18 mouse cellular contexts compared by ENCODE assay signal in the genomic region with DNA sequence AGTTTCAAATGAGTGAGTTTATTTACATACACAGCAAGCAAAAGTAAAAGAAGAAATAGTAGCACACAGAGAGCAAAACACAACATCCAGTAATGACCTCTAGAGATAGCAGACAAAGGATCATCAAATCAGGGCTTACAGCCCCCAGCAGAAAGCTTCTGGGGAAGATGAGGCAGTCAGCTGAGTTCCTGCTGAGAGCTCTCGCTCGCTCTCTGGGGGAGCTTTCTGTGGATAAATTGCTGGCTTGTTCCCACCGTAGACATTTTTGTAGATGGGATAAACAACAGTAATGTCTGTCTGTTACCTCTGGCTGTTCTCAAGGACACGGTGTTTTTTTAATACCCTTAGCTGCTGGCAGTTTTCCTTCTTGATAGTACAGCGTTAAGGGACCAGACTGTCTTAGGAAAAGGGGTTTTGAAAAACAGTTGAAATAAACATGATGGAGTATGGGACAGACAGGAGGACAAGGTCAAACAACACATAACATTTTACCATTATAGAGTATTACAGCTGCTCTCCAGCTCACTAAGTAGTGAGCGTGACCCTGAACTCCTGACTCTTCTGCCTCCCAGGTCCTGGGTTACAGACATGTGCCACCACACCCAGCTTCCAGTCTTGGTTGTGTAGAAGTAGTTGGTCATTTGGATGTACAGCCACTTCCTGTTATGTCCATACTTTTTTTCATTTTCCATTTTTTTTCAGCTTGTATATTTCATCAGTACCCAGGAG. TPM values are rescaled to one million over a fixed set of nuclear protein-coding genes. Genes with fewer than 3 reads are reported as not detected.
DNase-seq lines count a peak whose midpoint lies in the region; ATAC-seq and TF ChIP-seq lines count a peak whose summit lies in the region.
"Had no signal": no experiment of that assay in that cellular context is flagged by ENCODE, and none has a peak within 500 bp of the region (broad histone marks: within the 10 kb centered on the region; RNA-seq: fewer than 3 reads in every experiment).

No protein-coding gene starts in this region.

- intact Hi-C loops in heart, postnatal 36 days (cut with DNase I), result no loop called here

- H3K27ac ChIP-seq in heart, embryonic 14.5 days (replicated peaks in 1 of 2; ENCODE audit: control insufficient read depth in 1 of 2, insufficient read depth in 1 of 2, low read depth in 2 of 2, low read length in 2 of 2), result peak overlapping the region; percentile 54 to 63; a peak in 2 of 4 replicates
- no peak overlapping the region for H3K27ac ChIP-seq in lung, embryonic 14.5 days (ENCODE audit: low read depth)
- H3K27ac ChIP-seq in ES-E14 (ENCODE audit: insufficient read depth, low read depth, low read length, poor library complexity, severe bottlenecking), result peak overlapping the region; percentile 92; the same call in 1 of the 2 replicates
- peak overlapping the region; percentile 30 for H3K27ac ChIP-seq in neural tube, embryonic 14.5 days (ENCODE audit: low read depth, low read length)
- no peak overlapping the region for H3K27ac ChIP-seq in kidney, embryonic 16.5 days (ENCODE audit: low read length)
- H3K27ac ChIP-seq: limb, embryonic 10.5 days; liver, embryonic 13.5 days; macrophage; neural tube, embryonic 12.5 days had no signal

- no peak for DNase-seq in heart, postnatal 36 days
- peak; percentile 5 for DNase-seq in lung, embryonic 14.5 days
- DNase-seq in lung, adult 2 months, result no peak
- DNase-seq in ES-E14 (ENCODE audit: low read depth, low spot score), result peak; percentile 63
- DNase-seq: adrenal gland, postnatal 10 days; cerebellum, postnatal 10 days; gastrocnemius, postnatal 25 days; kidney, postnatal 4 days; liver, embryonic 13.5 days; midbrain, embryonic 14.5 days had no signal

- H3K4me2 ChIP-seq in heart, embryonic 14.5 days (ENCODE audit: low read length), result no peak overlapping the region
- H3K4me2 ChIP-seq in lung, embryonic 14.5 days, result no peak overlapping the region
- H3K4me2 ChIP-seq in neural tube, embryonic 14.5 days (ENCODE audit: low read depth, low read length), result no peak overlapping the region
- no peak overlapping the region for H3K4me2 ChIP-seq in kidney, embryonic 16.5 days (replicated peaks; ENCODE audit: low read depth, low read length)
- H3K4me2 ChIP-seq: liver, embryonic 13.5 days; neural tube, embryonic 12.5 days had no signal

- no peak overlapping the region for H3K4me3 ChIP-seq in heart, embryonic 14.5 days (ENCODE audit: control insufficient read depth in 1 of 2, insufficient read depth in 1 of 2, low read depth in 1 of 2, low read length in 2 of 2)
- no peak overlapping the region for H3K4me3 ChIP-seq in lung, embryonic 14.5 days (ENCODE audit: low read depth, low read length)
- H3K4me3 ChIP-seq in lung, adult 2 months (replicated peaks; ENCODE audit: extremely low read depth, low read depth, low read length), result no peak overlapping the region
- H3K4me3 ChIP-seq in ES-E14 (ENCODE audit: insufficient read depth in 1 of 2, low read depth in 1 of 2, low read length in 2 of 2, poor library complexity in 1 of 2, severe bottlenecking in 1 of 2), result no peak overlapping the region; a peak in 1 of 4 replicates
- H3K4me3 ChIP-seq in neural tube, embryonic 14.5 days (ENCODE audit: low read depth, low read length), result no peak overlapping the region
- H3K4me3 ChIP-seq in kidney, embryonic 16.5 days (ENCODE audit: low read length), result no peak overlapping the region
- H3K4me3 ChIP-seq: erythroblast, embryonic 14.5 days; limb, embryonic 10.5 days; liver, embryonic 13.5 days; neural tube, embryonic 12.5 days had no signal

- WGBS in heart, embryonic 14.5 days, result 48% methylated on average over 6 of the region's 6 CpGs
- 53% methylated on average over 6 of the region's 6 CpGs for WGBS in lung, embryonic 14.5 days
- 55% methylated on average over 6 of the region's 6 CpGs for WGBS in lung, adult 2 months
- WGBS in neural tube, embryonic 14.5 days, result 38% methylated on average over 6 of the region's 6 CpGs
- WGBS in kidney, embryonic 16.5 days, result 65% methylated on average over 6 of the region's 6 CpGs

- H3K36me3 ChIP-seq in heart, embryonic 14.5 days (ENCODE audit: control insufficient read depth, insufficient read depth, low read length), result no peaks in the 10 kb centered on the region
- H3K36me3 ChIP-seq in lung, embryonic 14.5 days (ENCODE audit: insufficient read depth), result no peaks in the 10 kb centered on the region
- H3K36me3 ChIP-seq in ES-E14 (ENCODE audit: control insufficient read depth, insufficient read depth, low read length, poor library complexity, severe bottlenecking), result no peaks in the 10 kb centered on the region
- no peaks in the 10 kb centered on the region for H3K36me3 ChIP-seq in neural tube, embryonic 14.5 days (ENCODE audit: control insufficient read depth, insufficient read depth, low read length)
- H3K36me3 ChIP-seq in kidney, embryonic 16.5 days (ENCODE audit: insufficient read depth, low read length), result no peaks in the 10 kb centered on the region
- H3K36me3 ChIP-seq: neural tube, embryonic 12.5 days had no signal

- TF ChIP-seq CTCF in lung, embryonic 14.5 days (IDR thresholded peaks at IDR 0.05; ENCODE audit: low read depth), result no peak
- no peak for TF ChIP-seq CTCF in lung, adult 2 months (IDR thresholded peaks at IDR 0.05; ENCODE audit: insufficient read depth, low read length)

- in situ Hi-C loops in ES-E14 (cut with MboI; ENCODE audit: low sequenced_read_pairs in 2 of 2, unreplicated experiment in 2 of 2), result no loop called here

- H3K4me1 ChIP-seq in heart, embryonic 14.5 days (ENCODE audit: control insufficient read depth in 2 of 2, insufficient read depth in 2 of 2, low read length in 2 of 2), result peaks cover 4 to 25% of the 10 kb centered on the region in 2 experiments
- H3K4me1 ChIP-seq in lung, embryonic 14.5 days (ENCODE audit: insufficient read depth), result peaks cover 10% of the 10 kb centered on the region; the same call in 1 of the 2 replicates
- H3K4me1 ChIP-seq in lung, adult 2 months (ENCODE audit: control insufficient read depth, insufficient read depth, low read length), result peaks cover 8% of the 10 kb centered on the region
- H3K4me1 ChIP-seq in ES-E14 (ENCODE audit: control insufficient read depth in 2 of 2, insufficient read depth in 2 of 2, low read length in 2 of 2, poor library complexity in 1 of 2), result peaks cover 12 to 16% of the 10 kb centered on the region in 2 experiments
- 0 out of 2 replicates have a peak, but pooled peaks cover 3% of the 10 kb centered on the region for H3K4me1 ChIP-seq in neural tube, embryonic 14.5 days (ENCODE audit: control insufficient read depth, insufficient read depth, low read length)
- no peaks in the 10 kb centered on the region for H3K4me1 ChIP-seq in kidney, embryonic 16.5 days (ENCODE audit: insufficient read depth, low read length)

- H3K9ac ChIP-seq in heart, embryonic 14.5 days (ENCODE audit: low read length), result no peak overlapping the region
- H3K9ac ChIP-seq in lung, embryonic 14.5 days, result no peak overlapping the region
- no peak overlapping the region for H3K9ac ChIP-seq in ES-E14 (ENCODE audit: insufficient read depth, low read depth, low read length, poor library complexity, severe bottlenecking)
- no peak overlapping the region for H3K9ac ChIP-seq in neural tube, embryonic 14.5 days (replicated peaks; ENCODE audit: low read depth, low read length)
- H3K9ac ChIP-seq in kidney, embryonic 16.5 days (replicated peaks; ENCODE audit: low read length), result no peak overlapping the region
- H3K9ac ChIP-seq: liver, embryonic 13.5 days; neural tube, embryonic 12.5 days had no signal

- no peak for ATAC-seq in heart, embryonic 14.5 days (ENCODE audit: insufficient number of reproducible peaks, insufficient read depth, low FRiP score, low read depth)
- ATAC-seq in lung, embryonic 14.5 days (ENCODE audit: insufficient read depth), result no peak
- ATAC-seq in neural tube, embryonic 14.5 days (ENCODE audit: low read depth), result no peak
- no peak for ATAC-seq in kidney, embryonic 16.5 days (ENCODE audit: low FRiP score, low TSS enrichment)
- ATAC-seq: inflammation-experienced regulatory T-cells, adult 6 months had no signal

- H3K9me3 ChIP-seq in heart, embryonic 14.5 days (ENCODE audit: control insufficient read depth, low read length), result no peaks in the 10 kb centered on the region
- no peaks in the 10 kb centered on the region for H3K9me3 ChIP-seq in lung, embryonic 14.5 days (ENCODE audit: low read depth, low read length)
- no peaks in the 10 kb centered on the region for H3K9me3 ChIP-seq in ES-E14 (ENCODE audit: control insufficient read depth, insufficient read depth, low read depth, low read length)
- H3K9me3 ChIP-seq in neural tube, embryonic 14.5 days (ENCODE audit: control insufficient read depth, low read length), result no peaks in the 10 kb centered on the region
- H3K9me3 ChIP-seq in kidney, embryonic 16.5 days (ENCODE audit: low read length), result no peaks in the 10 kb centered on the region
- H3K9me3 ChIP-seq: limb, embryonic 10.5 days; liver, embryonic 13.5 days; neural tube, embryonic 12.5 days had no signal

- no peaks in the 10 kb centered on the region for H3K27me3 ChIP-seq in heart, embryonic 14.5 days (ENCODE audit: control insufficient read depth, insufficient read depth, low read length)
- no peaks in the 10 kb centered on the region for H3K27me3 ChIP-seq in lung, embryonic 14.5 days (ENCODE audit: insufficient read depth, low read length)
- no peaks in the 10 kb centered on the region for H3K27me3 ChIP-seq in neural tube, embryonic 14.5 days (ENCODE audit: control insufficient read depth, insufficient read depth, low read length)
- H3K27me3 ChIP-seq in kidney, embryonic 16.5 days (ENCODE audit: insufficient read depth, low read length), result no peaks in the 10 kb centered on the region
- H3K27me3 ChIP-seq: liver, embryonic 13.5 days; neural tube, embryonic 12.5 days had no signal

- no peak for TF ChIP-seq POLR2A in lung, adult 2 months (IDR thresholded peaks at IDR 0.05; ENCODE audit: borderline replicate concordance, extremely low read depth, low read depth, low read length)

TF ChIP-seq in ES-E14, 5 proteins besides CTCF, POLR2A, EP300 and RAD21:
- TF ChIP-seq CHD2 (IDR thresholded peaks at IDR 0.05; ENCODE audit: low read depth, low read length) (no peak), HCFC1 (IDR thresholded peaks at IDR 0.05; ENCODE audit: borderline replicate concordance, insufficient read depth, low read length) (no peak), MAFK (IDR thresholded peaks at IDR 0.05; ENCODE audit: insufficient read depth, low read depth, low read length) (no peak), ZNF384 (IDR thresholded peaks at IDR 0.05; ENCODE audit: low read depth, low read length) (no peak), ZC3H11A (IDR thresholded peaks at IDR 0.05; ENCODE audit: borderline replicate concordance, low read depth, low read length) (no peak)

RNA-seq across cellular contexts. Expression of gene Eya3, which starts 10.6 kb away (rescaled TPM):
- 19.2 and 20.2 TPM in 2 replicates for polyA plus RNA-seq in heart, embryonic 14.5 days (2014; fragmentation: Nextera tagmentation; extraction: Ambion mirVana)
- 10 to 100 TPM; 28.2 to 35.0 TPM for total RNA-seq in heart, postnatal 36 days (2021)
- 29.5 and 31.6 TPM in 2 replicates for polyA plus RNA-seq in lung, embryonic 14.5 days (2014; fragmentation: Nextera tagmentation; extraction: Ambion mirVana)
- 16.6 and 19.5 TPM in 2 replicates for polyA plus RNA-seq in lung, adult 2 months (2012; rRNA removed)
- total RNA-seq in ES-E14 (2012; rRNA removed), result 28.1 and 31.9 TPM in 2 replicates
- 10.6 and 13.2 TPM in 2 replicates for polyA plus RNA-seq in neural tube, embryonic 14.5 days (2014; fragmentation: Nextera tagmentation; extraction: Ambion mirVana)
- polyA plus RNA-seq in kidney, embryonic 16.5 days (2015; fragmentation: Nextera tagmentation; extraction: Ambion mirVana), result 29.2 and 31.6 TPM in 2 replicates

Comparison
In these comparisons a context has a peak if more than half of its experiments do, and no peak if none do; other contexts are left out.
1. DNase-seq: peak in lung, embryonic 14.5 days (single experiment) and ES-E14 (single experiment); none in heart, postnatal 36 days (0 of 2) and lung, adult 2 months (single experiment).
2. H3K27ac ChIP-seq: peak in heart, embryonic 14.5 days (2 of 2), ES-E14 (single experiment) and neural tube, embryonic 14.5 days (single experiment); none in lung, embryonic 14.5 days (single experiment) and kidney, embryonic 16.5 days (single experiment).